Mouse (Mus musculus) liver, embryonic 16.5 days (tissue): Measurements from ENCODE around the gene Gm10230. TPM values are rescaled to one million over a fixed set of nuclear protein-coding genes. Genes with fewer than 3 reads are reported as not detected.
"Not testable (repeated sequence)": the region's sequence is repeated elsewhere in the genome, so short reads cannot be mapped to it uniquely, and the experiment has no call there.

Source experiments
- ATAC-seq: fragments of 200-750 bp; cut with Nextera tagmentation; 2 replicates; pipeline ENCODE4 v1.8.0; 2017; ENCODE audit warnings: low read depth, mild to moderate bottlenecking, moderate number of reproducible peaks, moderate library complexity
- H3K27ac ChIP-seq: fragments of 300-500 bp; sonication (generic); 2 replicates; pipeline ENCODE4 v1.5.1; 2014; ENCODE audit warnings: mild to moderate bottlenecking, low read length
- H3K27me3 ChIP-seq: fragments of 300-500 bp; sonication (generic); 2 replicates; pipeline ENCODE4 v1.6.1; 2014; ENCODE audit warnings: low read depth, low read length, mixed read lengths; ENCODE audit not compliant: control insufficient read depth, insufficient read depth
- H3K36me3 ChIP-seq: fragments of 300-500 bp; sonication (generic); 2 replicates; pipeline ENCODE4 v1.6.1; 2014; ENCODE audit warnings: mild to moderate bottlenecking; ENCODE audit not compliant: control insufficient read depth, insufficient read depth
- H3K4me1 ChIP-seq: fragments of 300-500 bp; sonication (generic); 2 replicates; pipeline ENCODE4 v1.6.1; 2014; ENCODE audit warnings: low read depth, low read length, mixed read lengths; ENCODE audit not compliant: control insufficient read depth
- H3K4me2 ChIP-seq: fragments of 300-500 bp; sonication (generic); 2 replicates; pipeline ENCODE4 v1.6.1; 2014; ENCODE audit warnings: low read depth, low read length, mixed read lengths
- H3K4me3 ChIP-seq: fragments of 300-500 bp; sonication (generic); 2 replicates; pipeline ENCODE4 v1.5.1; 2014; ENCODE audit warnings: low read depth, mild to moderate bottlenecking, low read length
- H3K9ac ChIP-seq: fragments of 300-500 bp; sonication (generic); 2 replicates; pipeline ENCODE4 v1.6.1; 2014; ENCODE audit warnings: low read depth, low read length
- H3K9me3 ChIP-seq: fragments of 300-500 bp; sonication (generic); replicated peaks from 2 replicates; pipeline ENCODE4 v1.6.1; 2016; ENCODE audit warnings: low read length; ENCODE audit not compliant: control insufficient read depth
- WGBS: fragments of 180-500 bp; shearing (Covaris S2); extraction: QIAGEN DNeasy Blood & Tissue Kit; methylation state at CpG from one replicate; pipeline ENCODE4 v1.1.7; 2014; ENCODE audit not compliant: insufficient replicate concordance; 5-methylcytosine and 5-hydroxymethylcytosine counted together
- microRNA-seq: library from miRNA; unstranded; fragments of <30 nt; microRNA quantifications from one replicate; pipeline ENCODE4, GENCODE M21; 2016
- polyA plus RNA-seq: library from polyadenylated mRNA; unstranded; fragments of >200 nt; fragmentation: Nextera tagmentation; extraction: Ambion mirVana; gene quantifications from 2 replicates; pipeline ENCODE4 v1.2.1, GENCODE M21; 2015

Gene Gm10230
- not detected in 2 replicates for polyA plus RNA-seq

DNA sequence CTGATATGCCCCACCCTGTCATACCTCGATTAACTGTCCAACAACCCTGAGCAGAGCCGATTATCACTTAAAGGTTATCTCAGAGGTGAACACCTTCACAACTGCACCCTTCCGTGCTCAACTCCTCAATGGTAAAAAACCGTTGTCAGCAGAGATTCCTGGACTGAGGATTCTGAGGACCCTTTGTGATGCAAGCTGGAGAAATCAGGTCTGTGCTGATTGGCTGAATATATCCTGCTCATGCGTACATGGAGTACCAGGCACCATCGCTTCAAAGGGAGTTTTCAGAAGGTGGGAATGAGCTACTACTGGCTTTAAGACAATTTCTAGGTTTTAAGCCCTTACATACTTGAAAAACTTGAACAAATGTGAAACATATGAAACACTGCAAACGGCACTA lies at the start of gene Gm10230:
Gene Gm10230, minus strand, starts transcription at position 101 of the 400 bp plus-strand sequence.
- H3K9me3 ChIP-seq, H3K27me3 ChIP-seq, H3K27ac ChIP-seq, H3K9ac ChIP-seq, H3K4me1 ChIP-seq, ATAC-seq, H3K4me2 ChIP-seq, H3K36me3 ChIP-seq, H3K4me3 ChIP-seq: not testable (repeated sequence)
- WGBS, result no CpG with 5 or more reads among the region's 7 CpGs

Small RNA genes within 50 kb of the gene (microRNA-seq; reads per million reads assigned to microRNA genes)
- gene Gm44452, result not detected
